Mouse (Mus musculus): ENCODE results near the gene Abi1. TPM values are rescaled to one million over a fixed set of nuclear protein-coding genes. Genes with fewer than 3 reads are reported as not detected.
"Not testable (repeated sequence)": the region's sequence is repeated elsewhere in the genome, so short reads cannot be mapped to it uniquely, and the experiment has no call there.

Gene Abi1
- polyA plus RNA-seq, 1 experiment from 2014 or later, result 64.8 TPM

DNA sequence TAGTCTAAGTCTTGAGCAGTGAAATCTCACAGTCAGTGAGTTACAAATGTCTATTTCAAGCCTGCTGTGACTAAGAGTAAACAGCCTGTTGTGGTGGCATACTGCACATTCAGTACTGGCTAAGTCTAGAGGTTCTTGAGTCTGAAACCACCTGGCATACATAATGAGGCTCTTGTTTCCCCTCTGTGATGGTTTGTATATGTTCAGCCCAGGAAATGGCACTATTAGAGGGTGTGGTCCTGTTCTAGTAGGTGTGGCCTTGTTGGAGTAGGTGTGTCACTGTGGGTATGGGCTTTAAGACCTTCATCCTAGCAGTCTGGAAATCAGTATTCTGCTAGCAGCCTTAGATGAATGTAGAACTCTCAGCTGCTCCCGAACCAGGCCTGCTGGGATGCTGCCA is 82.6 kb downstream of the Abi1 start:
- ATAC-seq, result no peak
- Histone ChIP-seq H3K4me2 (ENCODE audit: low read length) (no peak overlapping the region), H3K27me3 (replicated peaks; ENCODE audit: control insufficient read depth, insufficient read depth, low read length) (no peaks in the 10 kb centered on the region), H3K9me3 (ENCODE audit: control insufficient read depth, low read length) (no peaks in the 10 kb centered on the region), H3K36me3 (ENCODE audit: control insufficient read depth, insufficient read depth, low read length) (no peaks in the 10 kb centered on the region), H3K4me3 (ENCODE audit: low read length) (no peak overlapping the region), H3K4me1 (ENCODE audit: control insufficient read depth, insufficient read depth, low read depth, low read length) (no peaks in the 10 kb centered on the region), H3K9ac (ENCODE audit: low read depth, low read length) (no peak overlapping the region), H3K27ac (ENCODE audit: low read depth, low read length) (no peak overlapping the region)
- 67% methylated on average over 1 of the region's 1 CpGs for WGBS

DNA sequence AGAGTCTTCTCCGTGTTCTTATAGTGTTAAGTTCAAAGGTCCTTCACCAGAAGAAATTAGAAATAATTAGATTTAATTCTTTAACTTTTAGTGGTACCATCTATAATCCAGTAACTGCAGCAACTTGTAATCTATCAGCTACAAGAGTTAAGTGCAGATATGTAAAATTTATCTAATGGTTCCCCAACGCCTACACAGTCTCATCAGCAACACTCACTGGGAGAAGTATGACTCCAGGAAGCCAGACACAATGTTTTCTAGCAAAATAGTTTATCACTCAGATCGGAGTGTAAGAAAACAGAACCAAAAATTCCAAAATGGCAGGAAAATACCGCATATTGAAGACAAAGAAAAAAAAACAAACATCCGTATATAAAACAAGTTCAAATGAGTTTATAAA is 84.1 kb downstream of the Abi1 start:
- H3K36me3 ChIP-seq (ENCODE audit: control insufficient read depth, insufficient read depth, low read length), result no peaks in the 10 kb centered on the region
- no peaks in the 10 kb centered on the region for H3K27me3 ChIP-seq (replicated peaks; ENCODE audit: control insufficient read depth, insufficient read depth, low read length)
- H3K27ac ChIP-seq (ENCODE audit: low read depth, low read length), result no peak overlapping the region
- H3K9me3 ChIP-seq (ENCODE audit: control insufficient read depth, low read length), result no peaks in the 10 kb centered on the region
- no peak overlapping the region for H3K9ac ChIP-seq (ENCODE audit: low read depth, low read length)
- H3K4me3 ChIP-seq (ENCODE audit: low read length), result no peak overlapping the region
- H3K4me2 ChIP-seq (ENCODE audit: low read length), result no peak overlapping the region
- no peak for ATAC-seq
- WGBS, result 89% methylated on average over 5 of the region's 5 CpGs
- H3K4me1 ChIP-seq (ENCODE audit: control insufficient read depth, insufficient read depth, low read depth, low read length), result no peaks in the 10 kb centered on the region

DNA sequence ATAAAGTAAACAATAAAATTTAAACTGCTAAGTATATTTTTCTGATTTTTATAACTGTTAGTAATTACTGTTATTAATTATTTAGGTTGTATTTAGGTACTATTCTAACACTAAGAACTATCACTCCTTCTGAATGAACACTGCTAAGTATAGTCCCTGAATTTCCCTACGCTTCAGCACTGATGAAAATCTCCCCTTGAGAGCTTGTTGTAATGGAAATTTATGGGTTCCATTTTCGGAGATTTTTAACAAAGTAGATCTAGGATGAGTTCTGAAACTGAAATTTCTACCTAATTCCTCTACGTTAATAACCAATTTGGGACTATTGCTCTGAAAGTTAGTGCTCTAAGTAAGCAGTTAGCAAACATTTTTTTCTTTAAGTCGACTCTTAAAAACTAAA is 85.8 kb downstream of the Abi1 start:
- no peak for ATAC-seq
- H3K27ac ChIP-seq (ENCODE audit: low read depth, low read length), result no peak overlapping the region

DNA sequence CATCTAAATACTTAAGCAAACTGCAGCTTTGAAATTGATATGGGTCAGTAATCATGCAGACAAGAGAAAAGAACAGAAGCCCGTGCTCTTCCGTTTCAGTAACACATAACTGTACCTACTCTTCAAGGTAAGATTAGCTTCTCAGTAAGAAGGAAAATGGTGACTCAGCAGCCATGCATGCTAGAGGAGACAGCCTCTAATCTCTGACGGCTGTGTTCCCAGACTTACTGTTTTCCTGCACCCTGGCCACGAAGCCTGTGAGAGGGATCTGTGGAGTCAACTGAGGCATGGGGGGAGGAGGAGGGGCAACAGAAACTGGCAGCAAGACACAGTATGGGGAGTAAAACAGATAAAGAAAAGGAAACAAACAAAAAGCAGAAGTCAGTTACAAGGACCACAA is 90.1 kb downstream of the Abi1 start:
- Histone ChIP-seq H3K9ac (ENCODE audit: low read depth, low read length) (no peak overlapping the region), H3K4me1 (ENCODE audit: control insufficient read depth, insufficient read depth, low read depth, low read length) (no peaks in the 10 kb centered on the region), H3K36me3 (ENCODE audit: control insufficient read depth, insufficient read depth, low read length) (peaks cover 5% of the 10 kb centered on the region; the same call in 1 of the 2 replicates), H3K4me2 (ENCODE audit: low read length) (no peak overlapping the region), H3K9me3 (ENCODE audit: control insufficient read depth, low read length) (no peaks in the 10 kb centered on the region), H3K4me3 (ENCODE audit: low read length) (no peak overlapping the region), H3K27ac (ENCODE audit: low read depth, low read length) (no peak overlapping the region), H3K27me3 (replicated peaks; ENCODE audit: control insufficient read depth, insufficient read depth, low read length) (no peaks in the 10 kb centered on the region)
- 64% methylated on average over 4 of the region's 4 CpGs for WGBS
- ATAC-seq, result no peak

More for the DNA sequence above, 85.8 kb downstream of the Abi1 start:
- Histone ChIP-seq H3K9ac (ENCODE audit: low read depth, low read length) (no peak overlapping the region), H3K4me3 (ENCODE audit: low read length) (no peak overlapping the region), H3K9me3 (ENCODE audit: control insufficient read depth, low read length) (no peaks in the 10 kb centered on the region), H3K4me2 (ENCODE audit: low read length) (no peak overlapping the region), H3K27me3 (replicated peaks; ENCODE audit: control insufficient read depth, insufficient read depth, low read length) (no peaks in the 10 kb centered on the region), H3K36me3 (ENCODE audit: control insufficient read depth, insufficient read depth, low read length) (no peaks in the 10 kb centered on the region), H3K4me1 (ENCODE audit: control insufficient read depth, insufficient read depth, low read depth, low read length) (no peaks in the 10 kb centered on the region)
- WGBS, result 89% methylated on average over 4 of the region's 4 CpGs

DNA sequence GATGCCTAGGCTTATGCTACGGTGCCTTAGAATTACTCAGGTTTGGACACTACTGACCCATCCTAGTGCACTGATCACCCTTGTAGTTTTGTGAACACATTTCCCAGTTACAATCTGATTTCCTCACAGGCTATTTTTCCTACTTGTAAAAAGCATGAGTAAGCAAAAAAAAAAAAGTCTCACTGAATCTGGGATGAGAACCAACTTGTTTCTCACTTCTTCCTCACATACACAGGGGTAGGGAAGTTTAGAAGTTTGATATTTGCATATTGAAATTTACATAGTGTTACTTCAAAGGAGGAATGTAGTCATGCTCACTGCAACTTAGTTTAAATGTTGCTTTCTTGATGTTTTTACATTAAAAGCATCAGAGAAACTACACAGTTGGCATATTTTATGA is 106.5 kb downstream of the Abi1 start:
- WGBS, result 90% methylated on average over 1 of the region's 1 CpGs
- Histone ChIP-seq H3K9ac (ENCODE audit: low read depth, low read length) (no peak overlapping the region), H3K4me1 (ENCODE audit: control insufficient read depth, insufficient read depth, low read depth, low read length) (no peaks in the 10 kb centered on the region), H3K36me3 (ENCODE audit: control insufficient read depth, insufficient read depth, low read length) (peaks cover 6% of the 10 kb centered on the region; the same call in 1 of the 2 replicates), H3K4me3 (ENCODE audit: low read length) (no peak overlapping the region), H3K27me3 (replicated peaks; ENCODE audit: control insufficient read depth, insufficient read depth, low read length) (no peaks in the 10 kb centered on the region), H3K4me2 (ENCODE audit: low read length) (no peak overlapping the region), H3K27ac (ENCODE audit: low read depth, low read length) (no peak overlapping the region), H3K9me3 (ENCODE audit: control insufficient read depth, low read length) (no peaks in the 10 kb centered on the region)
- no peak for ATAC-seq

DNA sequence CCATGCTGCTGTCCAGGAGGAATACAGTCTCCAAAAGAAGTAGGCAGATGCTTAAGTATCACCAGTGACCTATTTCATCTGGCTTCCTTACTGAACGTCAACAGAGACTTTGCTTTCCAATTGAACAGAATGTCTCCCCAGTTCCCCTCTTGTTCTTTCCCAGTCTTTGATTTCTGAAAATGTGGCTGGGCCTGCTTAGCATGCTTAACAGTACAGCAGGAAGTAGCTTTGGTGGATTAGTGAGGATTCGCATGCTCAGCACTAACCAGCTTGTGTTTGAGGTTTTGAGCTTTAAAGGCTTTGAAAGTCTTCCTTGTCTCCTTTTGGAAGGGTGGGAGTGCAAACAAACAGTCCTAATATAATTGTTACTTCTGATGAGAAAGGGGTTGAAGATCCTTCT is 111.8 kb downstream of the Abi1 start:
- no peak overlapping the region for H3K4me2 ChIP-seq (ENCODE audit: low read length)
- no peak for ATAC-seq
- no peak overlapping the region for H3K9ac ChIP-seq (ENCODE audit: low read depth, low read length)
- no peaks in the 10 kb centered on the region for H3K27me3 ChIP-seq (replicated peaks; ENCODE audit: control insufficient read depth, insufficient read depth, low read length)
- H3K36me3 ChIP-seq (ENCODE audit: control insufficient read depth, insufficient read depth, low read length), result peaks cover 6% of the 10 kb centered on the region; the same call in 1 of the 2 replicates
- H3K27ac ChIP-seq (ENCODE audit: low read depth, low read length), result no peak overlapping the region
- H3K9me3 ChIP-seq (ENCODE audit: control insufficient read depth, low read length), result no peaks in the 10 kb centered on the region
- WGBS, result 80% methylated on average over 2 of the region's 2 CpGs
- no peaks in the 10 kb centered on the region for H3K4me1 ChIP-seq (ENCODE audit: control insufficient read depth, insufficient read depth, low read depth, low read length)
- H3K4me3 ChIP-seq (ENCODE audit: low read length), result no peak overlapping the region

DNA sequence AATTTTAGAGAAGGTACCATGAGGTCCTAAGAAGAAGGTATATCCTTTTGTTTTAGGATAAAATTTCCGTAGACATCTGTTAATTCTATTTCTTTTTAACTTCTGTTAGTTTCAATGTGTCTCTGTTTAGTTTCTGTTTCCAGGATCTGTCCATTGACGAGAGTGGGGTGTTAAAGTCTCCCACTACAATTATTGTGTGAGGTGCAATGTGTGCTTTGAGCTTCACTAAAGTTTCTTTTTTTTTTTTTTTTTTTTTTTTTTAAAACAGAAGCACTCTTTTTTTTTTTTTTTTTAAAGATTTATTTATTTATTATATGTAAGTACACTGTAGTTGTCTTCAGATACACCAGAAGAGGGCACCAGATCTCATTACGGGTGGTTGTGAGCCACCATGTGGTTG is 114.1 kb downstream of the Abi1 start:
- H3K4me1 ChIP-seq (ENCODE audit: control insufficient read depth, insufficient read depth, low read depth, low read length); H3K4me2 ChIP-seq (ENCODE audit: low read length); H3K27ac ChIP-seq (ENCODE audit: low read depth, low read length); H3K9me3 ChIP-seq (ENCODE audit: control insufficient read depth, low read length); H3K36me3 ChIP-seq (ENCODE audit: control insufficient read depth, insufficient read depth, low read length); H3K4me3 ChIP-seq (ENCODE audit: low read length); H3K27me3 ChIP-seq (replicated peaks; ENCODE audit: control insufficient read depth, insufficient read depth, low read length); H3K9ac ChIP-seq (ENCODE audit: low read depth, low read length); ATAC-seq: not testable (repeated sequence)
- 96% methylated on average over 2 of the region's 3 CpGs for WGBS

DNA sequence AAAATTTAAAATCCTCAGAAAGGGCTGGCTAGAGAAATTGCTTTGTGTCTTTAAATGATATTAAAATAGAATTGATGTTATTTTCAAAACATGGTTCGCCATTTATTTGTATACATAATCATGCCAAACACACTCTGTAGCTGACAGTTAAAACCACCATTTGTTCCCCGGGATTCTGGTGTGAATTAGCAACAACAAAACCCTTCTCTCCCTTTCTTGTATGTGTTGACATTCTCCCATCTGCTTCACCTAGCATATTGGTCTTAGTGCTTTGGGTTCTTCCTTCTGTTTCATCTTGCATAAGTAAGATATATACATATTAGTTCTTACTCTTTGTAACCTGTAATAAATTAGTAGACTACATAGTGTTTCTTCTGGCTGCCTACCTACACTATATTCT is 121.4 kb downstream of the Abi1 start:
- no peak for ATAC-seq
- Histone ChIP-seq H3K27me3 (replicated peaks; ENCODE audit: control insufficient read depth, insufficient read depth, low read length) (no peaks in the 10 kb centered on the region), H3K9ac (ENCODE audit: low read depth, low read length) (no peak overlapping the region), H3K36me3 (ENCODE audit: control insufficient read depth, insufficient read depth, low read length) (peaks cover 6% of the 10 kb centered on the region; the same call in 1 of the 2 replicates), H3K9me3 (ENCODE audit: control insufficient read depth, low read length) (no peaks in the 10 kb centered on the region), H3K4me2 (ENCODE audit: low read length) (no peak overlapping the region), H3K4me3 (ENCODE audit: low read length) (no peak overlapping the region), H3K4me1 (ENCODE audit: control insufficient read depth, insufficient read depth, low read depth, low read length) (no peaks in the 10 kb centered on the region), H3K27ac (ENCODE audit: low read depth, low read length) (no peak overlapping the region)
- WGBS, result 96% methylated on average over 2 of the region's 2 CpGs

DNA sequence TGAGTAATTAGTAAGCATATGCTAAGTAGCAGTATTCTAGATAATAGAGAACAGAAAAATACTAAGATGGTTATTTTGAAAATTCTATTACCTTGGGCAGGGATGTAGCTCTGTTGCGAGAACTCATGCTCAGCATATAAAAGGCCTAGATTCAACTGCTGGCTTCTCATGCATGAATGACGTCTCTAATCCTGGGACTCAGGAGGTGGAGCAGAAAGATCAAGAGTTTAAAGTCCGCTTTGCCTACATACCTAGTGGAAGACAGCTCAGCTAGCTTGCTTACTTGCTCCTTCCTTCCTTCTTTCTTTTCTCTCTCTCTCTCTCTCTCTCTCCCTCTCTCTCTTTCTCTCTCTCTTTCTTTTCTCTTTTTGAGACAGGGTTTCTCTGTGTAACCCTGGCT is 125.6 kb downstream of the Abi1 start:
- Histone ChIP-seq H3K4me2 (ENCODE audit: low read length) (no peak overlapping the region), H3K4me1 (ENCODE audit: control insufficient read depth, insufficient read depth, low read depth, low read length) (no peaks in the 10 kb centered on the region), H3K27ac (ENCODE audit: low read depth, low read length) (no peak overlapping the region), H3K4me3 (ENCODE audit: low read length) (no peak overlapping the region), H3K27me3 (replicated peaks; ENCODE audit: control insufficient read depth, insufficient read depth, low read length) (no peaks in the 10 kb centered on the region), H3K36me3 (ENCODE audit: control insufficient read depth, insufficient read depth, low read length) (peaks cover 9% of the 10 kb centered on the region; the same call in 1 of the 2 replicates), H3K9ac (ENCODE audit: low read depth, low read length) (no peak overlapping the region), H3K9me3 (ENCODE audit: control insufficient read depth, low read length) (no peaks in the 10 kb centered on the region)
- 89% methylated on average over 3 of the region's 3 CpGs for WGBS
- ATAC-seq, result no peak

DNA sequence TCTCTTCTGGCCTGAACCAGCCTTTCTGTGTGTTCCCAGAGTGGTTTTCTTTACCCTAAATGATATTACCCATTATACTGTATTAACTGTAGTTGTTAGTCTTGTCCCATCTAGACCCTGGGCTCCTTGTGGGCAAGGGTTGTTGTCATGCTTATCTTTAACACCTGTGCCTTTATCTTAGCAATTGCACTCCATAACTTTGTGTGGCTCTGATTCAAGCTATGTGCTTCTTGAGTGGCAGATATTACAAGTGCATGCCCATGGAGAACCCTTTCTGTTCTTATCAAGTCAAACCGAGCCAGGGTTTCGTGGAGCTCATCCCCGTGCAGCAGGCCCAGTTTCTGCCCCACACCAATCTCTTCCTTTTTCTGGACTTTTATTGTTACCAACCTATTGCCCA is 136.1 kb downstream of the Abi1 start:
- ATAC-seq, result no peak
- no peaks in the 10 kb centered on the region for H3K9me3 ChIP-seq (ENCODE audit: control insufficient read depth, low read length)

More for the DNA sequence above, 136.1 kb downstream of the Abi1 start:
- Histone ChIP-seq H3K27ac (ENCODE audit: low read depth, low read length) (no peak overlapping the region), H3K4me3 (ENCODE audit: low read length) (no peak overlapping the region), H3K4me1 (ENCODE audit: control insufficient read depth, insufficient read depth, low read depth, low read length) (no peaks in the 10 kb centered on the region), H3K36me3 (ENCODE audit: control insufficient read depth, insufficient read depth, low read length) (peaks cover 24% of the 10 kb centered on the region), H3K4me2 (ENCODE audit: low read length) (no peak overlapping the region), H3K9ac (ENCODE audit: low read depth, low read length) (no peak overlapping the region), H3K27me3 (replicated peaks; ENCODE audit: control insufficient read depth, insufficient read depth, low read length) (no peaks in the 10 kb centered on the region)
- WGBS, result 96% methylated on average over 3 of the region's 3 CpGs
